Mouse (Mus musculus): Measurements from ENCODE around the gene Zic4. TPM values are rescaled to one million over a fixed set of nuclear protein-coding genes. Genes with fewer than 3 reads are reported as not detected.

Gene Zic4
- polyA plus RNA-seq, 1 experiment = 1.3 TPM

GRCm38 (mm10) chr9:91404905-91405752, 42.9 kb downstream of the Zic4 start:
- TF ChIP-seq E2F4 (IDR thresholded peaks at IDR 0.05; ENCODE audit: insufficient read depth) = no peak
- no peak for TF ChIP-seq MAX (IDR thresholded peaks at IDR 0.05; ENCODE audit: low read depth)
- TF ChIP-seq USF1 (IDR thresholded peaks at IDR 0.05; ENCODE audit: low read depth) = no peak
- TF ChIP-seq CEBPB (IDR thresholded peaks at IDR 0.05; ENCODE audit: insufficient read depth, poor library complexity, severe bottlenecking) = no peak
- no peak for TF ChIP-seq MYOD1 (IDR thresholded peaks at IDR 0.05; ENCODE audit: control insufficient read depth in 1 of 3, insufficient read length in 2 of 3, low read depth in 2 of 3)
- no peak for TF ChIP-seq POLR2A (IDR thresholded peaks at IDR 0.05; ENCODE audit: insufficient read length, low read depth)
- no peak for TF ChIP-seq REST (IDR thresholded peaks at IDR 0.05; ENCODE audit: insufficient read depth, insufficient read length)
- no peak for TF ChIP-seq SRF (IDR thresholded peaks at IDR 0.05; ENCODE audit: control insufficient read depth, insufficient read length, low read depth)
- TF ChIP-seq TCF3 (IDR thresholded peaks at IDR 0.05; ENCODE audit: insufficient read length, low read depth) = no peak
- no peak for TF ChIP-seq TCF12 (IDR thresholded peaks at IDR 0.05; ENCODE audit: insufficient read depth, poor library complexity, severe bottlenecking)
- no peak for TF ChIP-seq MYOG (IDR thresholded peaks at IDR 0.05; ENCODE audit: control insufficient read depth in 1 of 3, insufficient read depth in 1 of 3, insufficient read length in 2 of 3, low read depth in 2 of 3)
- H3K27me3 ChIP-seq (ENCODE audit: control insufficient read depth, insufficient read depth, insufficient read length) = peaks cover 8% of the 10 kb centered on the region
- no peak overlapping the region for H3K4me3 ChIP-seq
- H3K4me2 ChIP-seq (ENCODE audit: low read depth) = no peak overlapping the region
- H3K36me3 ChIP-seq (ENCODE audit: control insufficient read depth, insufficient read depth) = no peaks in the 10 kb centered on the region
- H3K79me2 ChIP-seq (ENCODE audit: control insufficient read depth, insufficient read depth) = no peaks in the 10 kb centered on the region
- no peak overlapping the region for H3ac ChIP-seq (ENCODE audit: control insufficient read depth, insufficient read length)

DNA sequence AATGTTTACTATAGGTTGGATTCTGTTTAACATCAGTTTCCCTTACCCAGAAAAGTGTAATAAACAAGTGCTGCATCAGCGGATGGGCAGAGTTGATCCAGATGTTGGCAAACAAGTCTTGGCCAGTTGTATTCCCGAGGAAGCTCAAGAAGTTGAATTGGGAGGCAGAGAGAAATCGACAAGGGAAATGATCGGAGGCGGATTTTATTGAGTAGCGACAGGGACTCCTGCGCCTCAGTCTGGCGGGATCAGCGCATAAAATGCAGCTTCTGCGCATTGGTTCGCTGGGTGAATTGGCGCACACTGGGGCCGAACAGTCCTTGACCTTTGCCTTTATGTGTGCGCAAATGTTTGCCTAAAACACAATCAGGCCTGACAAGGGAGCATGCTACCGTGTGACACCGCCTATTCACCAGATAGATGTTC, 43.6 kb downstream of the Zic4 start:
- peaks cover 8% of the 10 kb centered on the region for H3K27me3 ChIP-seq (ENCODE audit: control insufficient read depth, insufficient read depth, insufficient read length)
- H3ac ChIP-seq (ENCODE audit: control insufficient read depth, insufficient read length) = no peak overlapping the region
- no peak overlapping the region for H3K4me2 ChIP-seq (ENCODE audit: low read depth)
- no peaks in the 10 kb centered on the region for H3K79me2 ChIP-seq (ENCODE audit: control insufficient read depth, insufficient read depth)
- no peak overlapping the region for H3K4me3 ChIP-seq
- no peaks in the 10 kb centered on the region for H3K36me3 ChIP-seq (ENCODE audit: control insufficient read depth, insufficient read depth)
- TF ChIP-seq POLR2A (IDR thresholded peaks at IDR 0.05; ENCODE audit: insufficient read length, low read depth) (no peak), MYOD1 (IDR thresholded peaks at IDR 0.05; ENCODE audit: control insufficient read depth in 1 of 3, insufficient read length in 2 of 3, low read depth in 2 of 3) (no peak), TCF12 (IDR thresholded peaks at IDR 0.05; ENCODE audit: insufficient read depth, poor library complexity, severe bottlenecking) (no peak), SRF (IDR thresholded peaks at IDR 0.05; ENCODE audit: control insufficient read depth, insufficient read length, low read depth) (no peak), MAX (IDR thresholded peaks at IDR 0.05; ENCODE audit: low read depth) (no peak), CEBPB (IDR thresholded peaks at IDR 0.05; ENCODE audit: insufficient read depth, poor library complexity, severe bottlenecking) (no peak), USF1 (IDR thresholded peaks at IDR 0.05; ENCODE audit: low read depth) (no peak), POLR2AphosphoS2 (IDR thresholded peaks at IDR 0.05; ENCODE audit: insufficient read length, low read depth) (no peak), REST (IDR thresholded peaks at IDR 0.05; ENCODE audit: insufficient read depth, insufficient read length) (no peak), MYOG (IDR thresholded peaks at IDR 0.05; ENCODE audit: control insufficient read depth in 1 of 3, insufficient read depth in 1 of 3, insufficient read length in 2 of 3, low read depth in 2 of 3) (no peak), E2F4 (IDR thresholded peaks at IDR 0.05; ENCODE audit: insufficient read depth) (no peak), TCF3 (IDR thresholded peaks at IDR 0.05; ENCODE audit: insufficient read length, low read depth) (no peak)

DNA sequence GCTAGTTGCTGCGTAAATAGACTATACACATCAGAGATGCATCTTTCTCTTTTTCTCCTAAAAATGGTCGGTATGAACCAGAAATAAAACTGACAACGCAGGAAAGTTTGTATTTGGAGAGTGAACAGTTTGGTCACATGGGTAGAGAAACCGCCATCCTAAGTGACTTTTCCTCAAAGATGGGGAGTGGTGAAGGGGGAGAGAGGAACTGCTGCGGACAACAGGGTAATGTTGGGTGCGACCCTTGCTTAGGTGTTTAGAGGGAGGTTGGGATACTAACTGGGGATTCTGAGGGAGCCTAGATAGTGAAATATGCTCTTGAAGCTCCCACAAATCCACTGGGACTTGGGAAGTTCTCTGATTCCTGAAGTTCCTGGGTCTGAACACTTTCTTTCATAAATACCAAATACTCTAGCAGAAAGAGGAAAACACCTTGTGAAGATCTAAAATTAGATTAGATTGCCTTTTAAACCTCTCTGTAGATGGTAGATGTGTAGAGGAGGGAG, 44.1 kb downstream of the Zic4 start:
- Histone ChIP-seq H3K27me3 (ENCODE audit: control insufficient read depth, insufficient read depth, insufficient read length) (peaks cover 8% of the 10 kb centered on the region), H3K79me2 (ENCODE audit: control insufficient read depth, insufficient read depth) (no peaks in the 10 kb centered on the region), H3K36me3 (ENCODE audit: control insufficient read depth, insufficient read depth) (no peaks in the 10 kb centered on the region), H3K4me2 (ENCODE audit: low read depth) (no peak overlapping the region), H3K4me3 (no peak overlapping the region), H3ac (ENCODE audit: control insufficient read depth, insufficient read length) (no peak overlapping the region)
- TF ChIP-seq POLR2A (IDR thresholded peaks at IDR 0.05; ENCODE audit: insufficient read length, low read depth) = no peak
- no peak for TF ChIP-seq TCF3 (IDR thresholded peaks at IDR 0.05; ENCODE audit: insufficient read length, low read depth)
- TF ChIP-seq USF1 (IDR thresholded peaks at IDR 0.05; ENCODE audit: low read depth) = no peak
- TF ChIP-seq REST (IDR thresholded peaks at IDR 0.05; ENCODE audit: insufficient read depth, insufficient read length) = no peak

DNA sequence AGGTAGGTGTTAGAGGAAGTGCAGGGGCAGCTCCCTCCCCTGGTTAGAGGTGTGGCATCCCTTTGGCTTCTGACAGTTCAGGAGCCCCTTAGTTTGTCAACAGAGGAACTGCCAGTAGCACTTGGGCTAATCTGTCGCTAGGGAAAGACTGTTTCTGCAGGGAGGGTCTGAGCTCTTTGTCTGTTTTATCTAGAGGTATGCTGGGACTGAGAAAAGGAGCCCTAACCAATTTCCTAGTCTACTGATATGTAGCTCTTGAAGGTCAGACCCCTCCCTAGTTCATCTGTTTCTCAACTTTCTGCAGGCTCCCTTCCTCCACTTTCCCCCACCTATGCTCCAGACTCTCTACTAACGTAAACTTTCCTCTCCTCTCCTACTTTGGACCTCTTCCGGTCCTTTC, 47.6 kb downstream of the Zic4 start:
- Histone ChIP-seq H3ac (ENCODE audit: control insufficient read depth, insufficient read length) (no peak overlapping the region), H3K36me3 (ENCODE audit: control insufficient read depth, insufficient read depth) (no peaks in the 10 kb centered on the region), H3K79me2 (ENCODE audit: control insufficient read depth, insufficient read depth) (no peaks in the 10 kb centered on the region), H3K4me2 (ENCODE audit: low read depth) (no peak overlapping the region), H3K27me3 (ENCODE audit: control insufficient read depth, insufficient read depth, insufficient read length) (peaks cover 8% of the 10 kb centered on the region), H3K4me3 (no peak overlapping the region)
- TF ChIP-seq SRF (IDR thresholded peaks at IDR 0.05; ENCODE audit: control insufficient read depth, insufficient read length, low read depth) = no peak
- no peak for TF ChIP-seq REST (IDR thresholded peaks at IDR 0.05; ENCODE audit: insufficient read depth, insufficient read length)
- no peak for TF ChIP-seq POLR2AphosphoS2 (IDR thresholded peaks at IDR 0.05; ENCODE audit: insufficient read length, low read depth)
- no peak for TF ChIP-seq TCF3 (IDR thresholded peaks at IDR 0.05; ENCODE audit: insufficient read length, low read depth)
- no peak for TF ChIP-seq MYOD1 (IDR thresholded peaks at IDR 0.05; ENCODE audit: control insufficient read depth in 1 of 3, insufficient read length in 2 of 3, low read depth in 2 of 3)

All from myocyte (in vitro differentiated cells).